Mouse (Mus musculus) heart, postnatal 10 days (tissue): ENCODE measurements around the gene Gm14137. TPM values are rescaled to one million over a fixed set of nuclear protein-coding genes. Genes with fewer than 3 reads are reported as not detected.

Experiments
- DNase-seq, 2 experiments: peaks; one replicate each; pipeline ENCODE4 v3.0.0; 2021
- intact Hi-C: fragments of 180-260 bp; cut with DNase I; formaldehyde crosslinking; loops from one replicate; pipeline ENCODE4 v1.15.1; 2025
- total RNA-seq, 2 experiments: library from RNA; stranded (reverse); gene quantifications; 2 replicates each; pipeline ENCODE4 v1.2.3; 2021

The Gm14137 gene
- total RNA-seq, 2 experiments from 2014 or later = not detected

GRCm38 (mm10) chr2:119209176-119209507, 34.8 kb downstream of the Gm14137 start:
- intact Hi-C loops = loop anchor here (2.0 kb wide), 1 partner anchor 42 kb away; no protein-coding TSS in a partner anchor
- no peak for DNase-seq

Other genes starting within 250 kb of the Gm14137 start
- 10 to 100 TPM; 14.1 to 14.5 TPM for gene Chst14, start 248.0 kb upstream of the Gm14137 start, total RNA-seq
- gene Ccdc32, start 145.1 kb upstream of the Gm14137 start, total RNA-seq = 10 to 100 TPM; 12.8 to 17.4 TPM
- gene Rpusd2, start 139.7 kb upstream of the Gm14137 start, total RNA-seq = 1 to 10 TPM; 5.6 TPM
- 1 to 10 TPM; 6.7 to 9.1 TPM for gene Knl1, start 127.4 kb upstream of the Gm14137 start, total RNA-seq
- gene Rad51, start 61.7 kb upstream of the Gm14137 start, total RNA-seq = 1 to 10 TPM; 4.7 to 6.6 TPM
- 10 to 100 TPM; 18.8 to 19.2 TPM for gene Rmdn3, start 17.5 kb upstream of the Gm14137 start, total RNA-seq
- 1 to 10 TPM; 1.3 to 2.9 TPM for gene Gchfr, start 6.7 kb upstream of the Gm14137 start, total RNA-seq
- 10 to 100 TPM; 21.6 TPM for gene Zfyve19, start 34.1 kb downstream of the Gm14137 start, total RNA-seq
- 10 to 100 TPM; 12.0 to 13.3 TPM for gene Dnajc17, start 34.3 kb downstream of the Gm14137 start, total RNA-seq
- gene Ppp1r14d, start 55.4 kb downstream of the Gm14137 start, total RNA-seq = not detected
- not detected for gene Spint1, start 62.9 kb downstream of the Gm14137 start, total RNA-seq
- not detected for gene Rhov, start 96.8 kb downstream of the Gm14137 start, total RNA-seq
- gene Vps18, start 114.2 kb downstream of the Gm14137 start, total RNA-seq = 10 to 100 TPM; 13.4 to 13.7 TPM
- 10 to 100 TPM; 23.8 to 27.9 TPM for gene Dll4, start 151.3 kb downstream of the Gm14137 start, total RNA-seq
- 1 to 10 TPM; 3.5 to 7.5 TPM for gene Chac1, start 176.7 kb downstream of the Gm14137 start, total RNA-seq